In the genomic region with DNA sequence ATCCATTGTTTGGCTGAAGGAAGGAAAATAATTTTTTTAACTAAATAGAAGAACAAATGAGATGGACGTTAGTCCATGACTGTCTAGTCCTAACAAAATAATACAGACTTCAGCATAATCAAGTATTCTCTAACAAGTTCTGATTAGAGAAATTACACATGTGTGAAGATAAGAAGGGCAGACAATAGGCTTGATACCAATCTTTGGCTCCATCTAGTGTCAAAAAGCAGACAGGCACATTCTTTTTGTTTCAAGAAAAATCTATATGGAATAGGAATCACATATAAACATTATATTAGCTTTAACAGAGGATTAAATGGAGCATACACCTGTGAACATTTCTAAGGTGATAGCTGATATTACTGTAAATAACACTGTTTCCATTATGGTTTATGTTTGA, we compare ENCODE assay signal across 12 mouse cellular contexts.
A peak's percentile ranks its signal among the peaks of the same experiment; 100 is the strongest.
DNase-seq lines count a peak whose midpoint lies in the region; ATAC-seq and TF ChIP-seq lines count a peak whose summit lies in the region.
"Had no signal": no experiment of that assay in that cellular context is flagged by ENCODE, and none has a peak within 500 bp of the region (broad histone marks: within the 10 kb centered on the region; RNA-seq: fewer than 3 reads in every experiment).

No protein-coding gene starts in this region.

- DNase-seq in forebrain, embryonic 14.5 days (ENCODE audit: low spot score) = peak; percentile 67
- DNase-seq in forebrain, embryonic 10.5 days (ENCODE audit: extremely low spot score, low spot score) = no peak
- DNase-seq in left cerebral cortex, postnatal 14 days (ENCODE audit: low spot score in 2 of 2) = peak; percentile 13 to 22
- no peak for DNase-seq in left cerebral cortex, postnatal 36 days (ENCODE audit: low spot score in 2 of 2)
- no peak for DNase-seq in Patski (ENCODE audit: low read depth, low spot score)
- peak; percentile 68 for DNase-seq in retina, embryonic 14.5 days (ENCODE audit: low spot score)
- no peak for DNase-seq in kidney, postnatal 4 days
- DNase-seq in cerebellum, adult 8-10 months = no peak
- DNase-seq: cerebellum, adult 11 months; liver, embryonic 13.5 days had no signal

- no peak overlapping the region for H3K9ac ChIP-seq in forebrain, embryonic 14.5 days (ENCODE audit: low read length)
- H3K9ac ChIP-seq: hindbrain, embryonic 12.5 days; liver, embryonic 13.5 days; midbrain, embryonic 15.5 days had no signal

- H3K4me3 ChIP-seq in forebrain, embryonic 14.5 days (ENCODE audit: low read depth, low read length) = no peak overlapping the region
- no peak overlapping the region for H3K4me3 ChIP-seq in forebrain, embryonic 10.5 days
- H3K4me3 ChIP-seq: hindbrain, embryonic 12.5 days; liver, embryonic 13.5 days; midbrain, embryonic 15.5 days had no signal

- POLR2A ChIA-PET in Patski (lab: Charles Lee) = no interaction called here

- H3K27ac ChIP-seq in forebrain, embryonic 14.5 days (ENCODE audit: low read depth, low read length) = no peak overlapping the region
- no peak overlapping the region for H3K27ac ChIP-seq in forebrain, embryonic 10.5 days
- H3K27ac ChIP-seq: hindbrain, embryonic 12.5 days; liver, embryonic 13.5 days; midbrain, embryonic 15.5 days had no signal

- no peaks in the 10 kb centered on the region for H3K9me3 ChIP-seq in forebrain, embryonic 14.5 days (replicated peaks; ENCODE audit: control insufficient read depth, low read length)
- no peaks in the 10 kb centered on the region for H3K9me3 ChIP-seq in forebrain, embryonic 10.5 days
- H3K9me3 ChIP-seq: hindbrain, embryonic 12.5 days; liver, embryonic 13.5 days; midbrain, embryonic 15.5 days had no signal

- ATAC-seq in forebrain, embryonic 14.5 days = peak; percentile 26; the same call in 1 of the 2 replicates
- ATAC-seq in Patski = no peak
- ATAC-seq: midbrain, embryonic 15.5 days had no signal

- H3K4me1 ChIP-seq in forebrain, embryonic 14.5 days (ENCODE audit: control insufficient read depth, insufficient read depth, low read length) = no peaks in the 10 kb centered on the region
- no peaks in the 10 kb centered on the region for H3K4me1 ChIP-seq in forebrain, embryonic 10.5 days
- H3K4me1 ChIP-seq: hindbrain, embryonic 12.5 days; liver, embryonic 13.5 days; midbrain, embryonic 15.5 days had no signal

- TF ChIP-seq CTCF in Patski (IDR thresholded peaks at IDR 0.05) = peak; percentile 19

- CTCF ChIA-PET in Patski (lab: Charles Lee) = no interaction called here

- no peak overlapping the region for H3K4me2 ChIP-seq in forebrain, embryonic 14.5 days (ENCODE audit: low read length)
- H3K4me2 ChIP-seq: hindbrain, embryonic 12.5 days; liver, embryonic 13.5 days; midbrain, embryonic 15.5 days had no signal

- WGBS in forebrain, embryonic 14.5 days = 41% methylated on average over 1 of the region's 1 CpGs
- 47% methylated on average over 1 of the region's 1 CpGs for WGBS in forebrain, embryonic 10.5 days

- intact Hi-C loops in left cerebral cortex, postnatal 14 days (cut with DNase I) = loop anchor here (10.0 kb wide), 1 partner anchor 289 kb away; a partner anchor contains a TSS
- intact Hi-C loops in left cerebral cortex, postnatal 36 days (cut with DNase I) = no loop called here

- no peaks in the 10 kb centered on the region for H3K27me3 ChIP-seq in forebrain, embryonic 14.5 days (replicated peaks; ENCODE audit: control insufficient read depth, insufficient read depth, low read length)
- H3K27me3 ChIP-seq in forebrain, embryonic 10.5 days (ENCODE audit: poor library complexity, severe bottlenecking) = no peaks in the 10 kb centered on the region
- no peaks in the 10 kb centered on the region for H3K27me3 ChIP-seq in Patski
- H3K27me3 ChIP-seq: hindbrain, embryonic 12.5 days; liver, embryonic 13.5 days; midbrain, embryonic 15.5 days had no signal

- no peaks in the 10 kb centered on the region for H3K36me3 ChIP-seq in forebrain, embryonic 14.5 days (ENCODE audit: control insufficient read depth, insufficient read depth, low read length)
- H3K36me3 ChIP-seq in forebrain, embryonic 10.5 days (replicated peaks) = no peaks in the 10 kb centered on the region
- H3K36me3 ChIP-seq: hindbrain, embryonic 12.5 days; liver, embryonic 13.5 days; midbrain, embryonic 15.5 days had no signal

- in situ Hi-C loops in Patski (cut with MboI; ENCODE audit: low pct_unique_long_range_greater_than_20kb) = no loop called here

Comparison
In these comparisons a context has a peak if more than half of its experiments do, and no peak if none do; other contexts are left out.
1. DNase-seq: peak in forebrain, embryonic 14.5 days (single experiment), left cerebral cortex, postnatal 14 days (2 of 2) and retina, embryonic 14.5 days (single experiment); none in forebrain, embryonic 10.5 days (single experiment), left cerebral cortex, postnatal 36 days (0 of 2), Patski (single experiment), kidney, postnatal 4 days (0 of 2) and cerebellum, adult 8-10 months (single experiment).